Mouse (Mus musculus): Measurements from ENCODE around the gene Irak2.

The Irak2 gene

GRCm38 (mm10) chr6:113643021-113643420, 4.8 kb downstream of the Irak2 start:
- DNase-seq = no peak

GRCm38 (mm10) chr6:113643967-113644366, 5.7 kb downstream of the Irak2 start:
- DNase-seq = no peak

- no peak for DNase-seq
Observed at GRCm38 (mm10) chr6:113644808-113645207, 6.5 kb downstream of the Irak2 start.

GRCm38 (mm10) chr6:113649346-113650196, 11.3 kb downstream of the Irak2 start:
- no peak for DNase-seq

GRCm38 (mm10) chr6:113650197-113650640, 12.0 kb downstream of the Irak2 start:
- no peak for DNase-seq

GRCm38 (mm10) chr6:113651626-113652025, 13.4 kb downstream of the Irak2 start:
- no peak for DNase-seq

GRCm38 (mm10) chr6:113653551-113653950, 15.3 kb downstream of the Irak2 start:
- no peak for DNase-seq

- no peak for DNase-seq
Observed at GRCm38 (mm10) chr6:113654102-113654501, 15.8 kb downstream of the Irak2 start.

GRCm38 (mm10) chr6:113654753-113655397, 16.6 kb downstream of the Irak2 start:
- DNase-seq = no peak

GRCm38 (mm10) chr6:113655475-113655874, 17.2 kb downstream of the Irak2 start:
- no peak for DNase-seq

- DNase-seq = no peak
Observed at GRCm38 (mm10) chr6:113656847-113657246, 18.6 kb downstream of the Irak2 start.

GRCm38 (mm10) chr6:113658226-113658625, 20.0 kb downstream of the Irak2 start:
- DNase-seq = no peak

- DNase-seq = no peak
Observed at GRCm38 (mm10) chr6:113659648-113660491, 21.6 kb downstream of the Irak2 start.

GRCm38 (mm10) chr6:113660492-113661352, 22.5 kb downstream of the Irak2 start:
- DNase-seq = no peak

- DNase-seq = no peak
Observed at GRCm38 (mm10) chr6:113661353-113662241, 23.3 kb downstream of the Irak2 start.

- DNase-seq = no peak
Observed at GRCm38 (mm10) chr6:113662964-113663700, 24.9 kb downstream of the Irak2 start.

- DNase-seq = no peak
Observed at GRCm38 (mm10) chr6:113664305-113664704, 26.0 kb downstream of the Irak2 start.

- no peak for DNase-seq
Observed at GRCm38 (mm10) chr6:113667611-113668122, 29.4 kb downstream of the Irak2 start.

GRCm38 (mm10) chr6:113668287-113669154, 30.3 kb downstream of the Irak2 start:
- no peak for DNase-seq

Measured in cerebellum, adult 11 months (tissue).